Mouse (Mus musculus): ENCODE measurements at regions not wholly inside any gene's neighbourhood (a gene's known extent, or its start where the extent isn't known, plus 50 kb on each side); places are given as distances from the start of the nearest gene placed in this dataset.

GRCm38 (mm10) chr14:55301996-55302395, 80.2 kb downstream of the Dhrs2 start:
- no peak for DNase-seq (ENCODE audit: low spot score)

- DNase-seq (ENCODE audit: low spot score), result no peak
Measured at GRCm38 (mm10) chr14:55313615-55314014, 91.8 kb downstream of the Dhrs2 start.

GRCm38 (mm10) chr14:55323897-55324296, 102.1 kb downstream of the Dhrs2 start:
- no peak for DNase-seq (ENCODE audit: low spot score)

GRCm38 (mm10) chr14:55324335-55324734, 102.5 kb downstream of the Dhrs2 start:
- no peak for DNase-seq (ENCODE audit: low spot score)

- no peak for DNase-seq (ENCODE audit: low spot score)
Measured at GRCm38 (mm10) chr14:55333812-55334211, 112.0 kb downstream of the Dhrs2 start.

- no peak for DNase-seq (ENCODE audit: low spot score)
Measured at GRCm38 (mm10) chr14:55334305-55334704, 112.5 kb downstream of the Dhrs2 start.

- DNase-seq (ENCODE audit: low spot score), result no peak
Measured at GRCm38 (mm10) chr14:55335586-55335985, 113.8 kb downstream of the Dhrs2 start.

- DNase-seq (ENCODE audit: low spot score), result no peak
Measured at GRCm38 (mm10) chr14:55336451-55337195, 114.8 kb downstream of the Dhrs2 start.

- no peak for DNase-seq (ENCODE audit: low spot score)
Measured at GRCm38 (mm10) chr14:55338010-55338409, 116.2 kb downstream of the Dhrs2 start.

- DNase-seq (ENCODE audit: low spot score), result no peak
Measured at GRCm38 (mm10) chr14:55338500-55338899, 116.7 kb downstream of the Dhrs2 start.

- DNase-seq (ENCODE audit: low spot score), result no peak
Measured at GRCm38 (mm10) chr14:55339036-55339614, 117.3 kb downstream of the Dhrs2 start.

GRCm38 (mm10) chr14:55343341-55343740, 121.5 kb downstream of the Dhrs2 start:
- DNase-seq (ENCODE audit: low spot score), result no peak

GRCm38 (mm10) chr14:55343914-55344313, 122.1 kb downstream of the Dhrs2 start:
- DNase-seq (ENCODE audit: low spot score), result no peak

- no peak for DNase-seq (ENCODE audit: low spot score)
Measured at GRCm38 (mm10) chr14:55345091-55345490, 123.3 kb downstream of the Dhrs2 start.

GRCm38 (mm10) chr14:55348098-55348497, 126.3 kb downstream of the Dhrs2 start:
- no peak for DNase-seq (ENCODE audit: low spot score)

- DNase-seq (ENCODE audit: low spot score), result no peak
Measured at GRCm38 (mm10) chr14:55357258-55357657, 121.3 kb upstream of the Dhrs4 start.

GRCm38 (mm10) chr14:55358429-55358828, 120.1 kb upstream of the Dhrs4 start:
- no peak for DNase-seq (ENCODE audit: low spot score)

- DNase-seq (ENCODE audit: low spot score), result no peak
Measured at GRCm38 (mm10) chr14:55362316-55362715, 116.2 kb upstream of the Dhrs4 start.

- DNase-seq (ENCODE audit: low spot score), result no peak
Measured at GRCm38 (mm10) chr14:55362757-55363156, 115.8 kb upstream of the Dhrs4 start.

GRCm38 (mm10) chr14:55370384-55370783, 108.2 kb upstream of the Dhrs4 start:
- DNase-seq (ENCODE audit: low spot score), result no peak

- no peak for DNase-seq (ENCODE audit: low spot score)
Measured at GRCm38 (mm10) chr14:55372960-55373359, 105.6 kb upstream of the Dhrs4 start.

- DNase-seq (ENCODE audit: low spot score), result peak; percentile 10
Measured at GRCm38 (mm10) chr14:55386773-55387172, 91.8 kb upstream of the Dhrs4 start.

GRCm38 (mm10) chr14:55387378-55387777, 91.2 kb upstream of the Dhrs4 start:
- DNase-seq (ENCODE audit: low spot score), result no peak

GRCm38 (mm10) chr14:55392390-55392789, 86.2 kb upstream of the Dhrs4 start:
- no peak for DNase-seq (ENCODE audit: low spot score)
